Mouse (Mus musculus): ENCODE data around the gene Mrrf.

DNA sequence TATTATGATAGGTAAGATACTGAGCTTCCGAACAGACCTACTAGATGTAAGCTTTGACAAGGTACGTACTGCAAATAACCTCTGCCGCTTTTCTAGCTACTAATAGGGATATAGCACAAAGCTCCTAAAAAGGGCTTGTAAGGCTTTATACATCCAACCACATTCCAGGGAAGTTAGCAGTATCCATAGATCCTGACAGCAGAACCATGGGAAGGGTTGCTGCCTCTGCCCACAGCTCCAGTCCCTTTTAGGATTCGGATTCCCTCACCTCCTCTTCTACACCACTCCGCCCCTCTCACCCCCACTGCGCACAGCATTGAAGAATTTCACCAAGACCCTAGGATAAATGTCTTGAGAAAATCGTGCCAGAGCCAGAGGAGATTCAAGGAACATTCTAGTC, 42.9 kb upstream of the Mrrf start:
- TF ChIP-seq CTCF (IDR thresholded peaks at IDR 0.05; ENCODE audit: insufficient read depth, low read length) (no peak), POLR2A (IDR thresholded peaks at IDR 0.05; ENCODE audit: borderline replicate concordance, extremely low read depth, low read depth, low read length) (no peak)
